Mouse (Mus musculus): ENCODE data around the gene Slc30a5. TPM values are rescaled to one million over a fixed set of nuclear protein-coding genes. Genes with fewer than 3 reads are reported as not detected.

The Slc30a5 gene
- total RNA-seq (2021) (10 to 100 TPM; 21.0 to 21.2 TPM), polyA plus RNA-seq (2012; rRNA removed) (13.4 and 25.0 TPM in 2 replicates)
- long read RNA-seq, transcript Slc30a5-201 (16 exons, 3,179 nt): major isoform, 22 of 30 reads
- long read RNA-seq, partial matches to known transcripts: 1 of 30 reads
- long read RNA-seq, other reads (novel, unspliced or antisense): 6 of 30 reads

- peak within 1 kb of the TSS; percentile 94 for H3K27ac ChIP-seq
- intact Hi-C loops (cut with DNase I): loop anchor here (1.0 to 2.0 kb wide), 2 partner anchors 47 to 88 kb away; partner anchors contain the start of genes Ccnb1 and Mrps36
- under 1% methylated on average over 94 of the region's 94 CpGs for WGBS
- peaks cover 7% of the 10 kb centered on the region; the same call in 1 of the 2 replicates for H3K36me3 ChIP-seq (ENCODE audit: control insufficient read depth, insufficient read depth, low read length)
- H3K79me2 ChIP-seq (replicated peaks; ENCODE audit: control insufficient read depth, insufficient read depth, low read length): peaks cover 1% of the 10 kb centered on the region; the same call in 1 of the 2 replicates
- peaks cover 5% of the 10 kb centered on the region for H3K4me1 ChIP-seq (ENCODE audit: control insufficient read depth, insufficient read depth, low read length)
- H3K27me3 ChIP-seq (ENCODE audit: control insufficient read depth, insufficient read depth, low read length): no peaks in the 10 kb centered on the region
- H3K4me3 ChIP-seq: peak within 1 kb of the TSS; percentile 100
- TF ChIP-seq POLR2A (IDR thresholded peaks at IDR 0.05; ENCODE audit: insufficient read depth, low read depth, low read length): peak; percentile 81
- TF ChIP-seq CTCF (IDR thresholded peaks at IDR 0.05): peak; percentile 93
- peak; percentile 60; the same call in 1 of the 2 replicates for TF ChIP-seq EP300 (IDR thresholded peaks at IDR 0.05; ENCODE audit: insufficient read depth, low read depth, low read length)
- peak within 1 kb of the TSS; percentile 89 for H3K9ac ChIP-seq (ENCODE audit: low read depth, low read length)
- peak; percentile 99 for DNase-seq
Observed at GRCm38 (mm10) chr13:100832741-100833639, at the start of gene Slc30a5. Gene Slc30a5 (minus strand): TSS chr13:100833427.

- TF ChIP-seq EP300 (IDR thresholded peaks at IDR 0.05; ENCODE audit: insufficient read depth, low read depth, low read length) (no peak), POLR2A (IDR thresholded peaks at IDR 0.05; ENCODE audit: insufficient read depth, low read depth, low read length) (no peak), CTCF (IDR thresholded peaks at IDR 0.05) (no peak)
- Histone ChIP-seq H3K4me3 (no peak overlapping the region), H3K27me3 (ENCODE audit: control insufficient read depth, insufficient read depth, low read length) (no peaks in the 10 kb centered on the region), H3K27ac (no peak overlapping the region), H3K79me2 (replicated peaks; ENCODE audit: control insufficient read depth, insufficient read depth, low read length) (no peaks in the 10 kb centered on the region), H3K36me3 (ENCODE audit: control insufficient read depth, insufficient read depth, low read length) (no peaks in the 10 kb centered on the region), H3K9ac (ENCODE audit: low read depth, low read length) (no peak overlapping the region), H3K4me1 (ENCODE audit: control insufficient read depth, insufficient read depth, low read length) (no peaks in the 10 kb centered on the region)
- 78% methylated on average over 2 of the region's 2 CpGs for WGBS
- DNase-seq: no peak
- intact Hi-C loops (cut with DNase I): no loop called here
Observed at GRCm38 (mm10) chr13:100881944-100882343, 48.7 kb upstream of the Slc30a5 start.

- 83% methylated on average over 3 of the region's 3 CpGs for WGBS
- no peaks in the 10 kb centered on the region for H3K27me3 ChIP-seq (ENCODE audit: control insufficient read depth, insufficient read depth, low read length)
- H3K4me3 ChIP-seq: no peak overlapping the region
- no peak overlapping the region for H3K9ac ChIP-seq (ENCODE audit: low read depth, low read length)
- H3K27ac ChIP-seq: no peak overlapping the region
- no peaks in the 10 kb centered on the region for H3K4me1 ChIP-seq (ENCODE audit: control insufficient read depth, insufficient read depth, low read length)
- intact Hi-C loops (cut with DNase I): no loop called here
- H3K36me3 ChIP-seq (ENCODE audit: control insufficient read depth, insufficient read depth, low read length): no peaks in the 10 kb centered on the region
- no peak for DNase-seq
- TF ChIP-seq CTCF (IDR thresholded peaks at IDR 0.05) (no peak), EP300 (IDR thresholded peaks at IDR 0.05; ENCODE audit: insufficient read depth, low read depth, low read length) (no peak), POLR2A (IDR thresholded peaks at IDR 0.05; ENCODE audit: insufficient read depth, low read depth, low read length) (no peak)
- H3K79me2 ChIP-seq (replicated peaks; ENCODE audit: control insufficient read depth, insufficient read depth, low read length): no peaks in the 10 kb centered on the region
Observed at GRCm38 (mm10) chr13:100879806-100880205, 46.6 kb upstream of the Slc30a5 start.

- H3K9ac ChIP-seq (ENCODE audit: low read depth, low read length): no peak overlapping the region
- TF ChIP-seq CTCF (IDR thresholded peaks at IDR 0.05): no peak
- TF ChIP-seq EP300 (IDR thresholded peaks at IDR 0.05; ENCODE audit: insufficient read depth, low read depth, low read length): no peak
- TF ChIP-seq POLR2A (IDR thresholded peaks at IDR 0.05; ENCODE audit: insufficient read depth, low read depth, low read length): no peak
- H3K4me1 ChIP-seq (ENCODE audit: control insufficient read depth, insufficient read depth, low read length): no peaks in the 10 kb centered on the region
Observed at GRCm38 (mm10) chr13:100879326-100879725, 46.1 kb upstream of the Slc30a5 start.

GRCm38 (mm10) chr13:100878264-100878663 lies 45.0 kb upstream of the Slc30a5 start:
- no peaks in the 10 kb centered on the region for H3K79me2 ChIP-seq (replicated peaks; ENCODE audit: control insufficient read depth, insufficient read depth, low read length)
- intact Hi-C loops (cut with DNase I): no loop called here
- TF ChIP-seq CTCF (IDR thresholded peaks at IDR 0.05) (no peak), POLR2A (IDR thresholded peaks at IDR 0.05; ENCODE audit: insufficient read depth, low read depth, low read length) (no peak), EP300 (IDR thresholded peaks at IDR 0.05; ENCODE audit: insufficient read depth, low read depth, low read length) (no peak)
- DNase-seq: no peak
- 61% methylated on average over 3 of the region's 3 CpGs for WGBS
- no peaks in the 10 kb centered on the region for H3K27me3 ChIP-seq (ENCODE audit: control insufficient read depth, insufficient read depth, low read length)
- H3K27ac ChIP-seq: no peak overlapping the region
- no peak overlapping the region for H3K9ac ChIP-seq (ENCODE audit: low read depth, low read length)
- no peak overlapping the region for H3K4me3 ChIP-seq
- H3K36me3 ChIP-seq (ENCODE audit: control insufficient read depth, insufficient read depth, low read length): no peaks in the 10 kb centered on the region
- no peaks in the 10 kb centered on the region for H3K4me1 ChIP-seq (ENCODE audit: control insufficient read depth, insufficient read depth, low read length)

More at GRCm38 (mm10) chr13:100879326-100879725, 46.1 kb upstream of the Slc30a5 start:
- intact Hi-C loops (cut with DNase I): no loop called here
- H3K79me2 ChIP-seq (replicated peaks; ENCODE audit: control insufficient read depth, insufficient read depth, low read length): no peaks in the 10 kb centered on the region
- no peak for DNase-seq
- no peak overlapping the region for H3K27ac ChIP-seq
- no peaks in the 10 kb centered on the region for H3K27me3 ChIP-seq (ENCODE audit: control insufficient read depth, insufficient read depth, low read length)
- no peaks in the 10 kb centered on the region for H3K36me3 ChIP-seq (ENCODE audit: control insufficient read depth, insufficient read depth, low read length)
- H3K4me3 ChIP-seq: no peak overlapping the region
- 87% methylated on average over 3 of the region's 3 CpGs for WGBS

Measured in heart, adult 2 months (tissue).